Mouse (Mus musculus): ENCODE data around the gene Cd180.

GRCm38 (mm10) chr13:102783531-102784310, 90.4 kb downstream of the Cd180 start:
- TF ChIP-seq POLR2A (IDR thresholded peaks at IDR 0.05; ENCODE audit: borderline replicate concordance, extremely low read depth, low read depth, low read length) (no peak), CTCF (IDR thresholded peaks at IDR 0.05; ENCODE audit: insufficient read depth, low read length) (no peak)
